Mouse (Mus musculus) retina, adult 2 months (tissue): ENCODE results near the gene Card19.
A peak's percentile ranks its signal among the peaks of the same experiment; 100 is the strongest.

Source experiments
- DNase-seq: peaks from one replicate; pipeline ENCODE4 v3.0.0-alpha.2; 2012; ENCODE audit warnings: low read depth, low spot score

Gene Card19

DNA sequence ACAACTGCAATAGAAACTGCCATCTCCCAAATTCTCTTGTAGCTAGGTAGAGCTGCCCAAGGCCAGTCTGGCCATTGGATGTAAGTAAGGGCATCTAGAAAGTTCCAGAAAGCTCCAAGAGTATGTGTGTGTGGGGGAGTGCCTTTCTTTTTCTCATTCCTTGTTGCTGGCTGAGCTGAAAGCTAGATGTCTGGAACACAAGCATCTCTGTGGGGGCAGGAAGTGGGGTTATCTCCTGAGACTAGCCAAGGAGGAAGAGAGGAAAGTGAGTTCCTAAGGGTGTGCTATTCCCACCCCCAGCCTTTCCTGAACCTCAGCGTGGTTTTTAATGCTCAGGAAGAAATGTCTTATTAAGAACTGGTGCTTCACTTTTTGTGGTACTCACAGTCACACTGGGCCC is 44.1 kb downstream of the Card19 start:
- no peak for DNase-seq

- no peak for DNase-seq
Observed at GRCm38 (mm10) chr13:49170623-49171022, 45.2 kb downstream of the Card19 start.

- peak; percentile 59 for DNase-seq
Observed at GRCm38 (mm10) chr13:49169448-49170207, 46.2 kb downstream of the Card19 start.

- no peak for DNase-seq
Observed at GRCm38 (mm10) chr13:49167081-49167480, 48.8 kb downstream of the Card19 start.

- DNase-seq: no peak
Observed at GRCm38 (mm10) chr13:49163645-49164044, 52.2 kb downstream of the Card19 start.

DNA sequence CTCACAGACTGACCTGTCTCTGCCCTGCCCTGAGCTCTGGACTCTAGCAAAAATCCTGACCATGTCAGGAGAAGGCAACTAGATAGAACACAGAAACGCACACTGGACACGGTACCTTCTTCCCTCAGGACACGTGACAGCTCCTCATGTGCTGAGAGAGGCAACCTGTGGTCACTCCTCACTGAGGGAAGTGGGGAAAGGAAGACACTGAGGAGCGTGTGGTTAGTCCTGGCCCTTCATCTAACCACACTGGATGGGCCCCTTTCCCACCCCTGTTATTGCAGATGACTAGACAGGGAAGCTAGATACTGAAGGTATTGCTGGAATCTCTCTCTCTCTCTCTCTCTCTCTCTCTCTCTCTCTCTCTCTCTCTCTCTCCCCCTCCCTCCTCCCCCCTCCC is 53.1 kb downstream of the Card19 start:
- DNase-seq: no peak

GRCm38 (mm10) chr13:49161236-49161635 is 54.6 kb downstream of the Card19 start:
- no peak for DNase-seq

DNA sequence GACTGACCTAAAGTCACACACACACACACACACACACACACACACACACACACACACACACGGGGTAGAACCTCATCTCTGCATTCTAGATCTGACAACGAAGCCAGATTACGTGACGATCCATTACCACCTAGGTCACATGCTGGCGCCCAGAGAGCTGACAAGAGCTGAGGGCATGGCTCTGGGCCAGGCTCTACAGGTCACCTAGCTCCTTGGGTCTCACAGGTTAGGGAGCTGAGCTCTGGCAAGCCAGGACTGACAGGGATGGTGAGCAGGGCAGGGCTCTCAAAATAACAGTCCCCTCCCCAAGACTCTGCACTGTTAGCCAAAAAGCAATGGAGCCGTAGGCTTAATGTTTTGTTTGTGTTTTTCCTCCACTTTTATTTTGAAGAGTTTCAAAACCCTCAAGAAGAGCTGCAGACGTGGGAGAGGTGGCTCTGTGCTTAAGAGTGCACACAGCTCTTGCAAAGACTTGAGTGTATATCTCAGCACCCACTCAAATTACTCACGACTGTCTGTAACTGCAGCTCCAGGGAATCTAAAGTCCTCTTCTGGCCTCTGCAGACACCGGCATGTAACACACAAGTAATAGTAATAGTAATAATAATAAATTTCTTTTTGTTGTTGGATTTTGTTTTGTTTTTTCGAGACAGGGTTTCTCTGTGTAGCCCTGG is 57.7 kb downstream of the Card19 start:
- DNase-seq: no peak

DNA sequence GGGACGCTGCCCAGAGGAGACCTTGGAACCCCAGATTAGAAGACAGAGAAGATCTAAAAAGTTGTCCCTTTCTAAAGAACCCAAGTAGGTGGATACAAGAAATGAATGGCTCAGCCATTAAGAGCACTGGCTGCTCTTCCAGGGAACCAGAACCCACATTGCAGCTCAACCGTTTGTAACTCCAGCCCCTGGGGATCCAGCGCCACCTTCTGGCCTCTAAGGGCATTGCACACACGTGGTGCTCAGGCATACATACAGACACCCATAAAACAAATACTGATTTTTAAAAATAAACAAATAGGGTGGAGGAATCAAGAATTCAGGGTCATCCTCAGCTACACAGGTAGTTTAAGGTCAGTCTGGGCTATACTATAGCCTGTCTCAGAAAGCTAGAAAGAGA is 59.2 kb downstream of the Card19 start:
- no peak for DNase-seq

DNA sequence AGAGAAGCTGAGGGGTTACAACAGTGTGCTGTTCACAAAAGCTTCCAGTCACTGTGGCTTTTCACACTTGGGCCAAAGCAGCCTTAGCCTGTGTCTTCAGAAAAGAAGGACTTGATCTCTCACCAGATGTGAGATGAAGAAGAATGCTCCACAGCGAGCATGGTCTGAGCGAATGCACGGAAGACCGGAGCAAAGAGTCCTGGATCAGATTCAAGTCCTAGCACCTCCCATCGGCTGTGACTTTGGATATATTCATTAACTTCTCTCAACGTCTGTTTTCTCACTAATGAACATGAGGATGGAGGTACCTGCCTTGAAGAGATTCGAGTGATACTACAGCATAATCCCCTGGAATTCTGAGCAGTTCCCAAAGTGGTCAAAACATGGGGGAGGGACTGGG is 61.2 kb downstream of the Card19 start:
- DNase-seq: no peak

DNA sequence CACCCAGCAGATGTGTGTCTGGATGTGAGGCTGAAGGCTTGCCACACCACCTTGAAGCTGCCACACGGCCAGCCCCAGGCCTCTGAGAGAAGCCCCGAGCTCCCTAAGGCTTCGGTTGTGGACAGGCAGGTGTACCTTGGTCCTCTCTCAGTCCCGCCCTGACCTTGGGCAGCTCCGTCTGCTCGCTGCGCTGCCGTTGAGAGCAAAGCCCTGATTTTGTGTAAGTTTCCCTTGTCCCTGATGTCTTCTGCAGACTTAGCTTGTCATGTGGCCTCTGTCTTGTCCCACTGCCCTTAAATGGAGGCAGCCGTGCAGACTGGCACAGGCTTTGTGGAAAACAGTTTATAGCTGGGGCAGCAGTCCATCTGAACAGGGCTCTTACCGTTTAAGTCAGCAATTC is 61.8 kb downstream of the Card19 start:
- DNase-seq: no peak
